Mouse (Mus musculus): ENCODE measurements around the gene Pgs1. TPM values are rescaled to one million over a fixed set of nuclear protein-coding genes. Genes with fewer than 3 reads are reported as not detected.

Pgs1 gene
- total and polyA plus RNA-seq, 3 experiments, result 38.1 to 60.5 (median 50.8) TPM

DNA sequence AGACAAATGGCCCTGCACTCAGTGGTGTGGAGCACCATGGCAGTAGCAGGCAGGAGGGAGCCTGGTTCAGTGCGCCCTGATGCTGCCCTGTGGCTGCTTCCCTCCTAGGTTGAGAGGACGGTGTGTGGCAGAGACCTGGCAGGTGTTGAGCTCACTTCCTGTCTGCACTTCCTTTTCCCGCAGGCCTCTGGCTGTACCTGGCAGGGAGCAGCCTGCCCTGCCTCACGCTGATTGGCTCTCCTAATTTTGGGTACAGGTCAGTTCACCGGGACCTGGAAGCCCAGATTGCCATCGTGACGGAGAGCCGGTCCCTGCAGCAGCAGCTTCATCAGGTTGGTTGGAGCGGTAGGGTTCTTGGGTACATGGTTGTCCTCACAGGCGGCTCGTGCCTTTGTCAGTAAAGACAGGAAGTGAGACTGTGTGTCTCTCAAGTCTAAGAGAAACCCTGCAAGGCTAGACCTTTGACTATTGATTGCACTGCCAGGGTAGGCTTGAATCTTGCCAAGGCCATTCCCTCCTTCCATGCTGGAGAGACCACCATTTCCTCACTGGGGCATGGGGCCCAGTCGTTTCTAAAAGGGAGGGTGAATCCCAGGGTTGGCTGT, 28.4 kb downstream of the Pgs1 start:
- no peak for DNase-seq (ENCODE audit: extremely low read depth)
- Histone ChIP-seq H3K27ac (ENCODE audit: insufficient read depth, low read depth) (0 out of 2 replicates have a peak overlapping the region, but pooled peaks have one; percentile 3), H3K27me3 (replicated peaks) (no peaks in the 10 kb centered on the region), H3K36me3 (replicated peaks in 1 of 2; ENCODE audit: control insufficient read depth in 1 of 2, insufficient read depth in 1 of 2, low read length in 1 of 2) (peaks cover 80 to 98% of the 10 kb centered on the region in 2 experiments), H3K9ac (ENCODE audit: insufficient read depth, low read depth) (no peak overlapping the region), H3K9me3 (replicated peaks; ENCODE audit: low read length) (peaks cover 4% of the 10 kb centered on the region), H3K4me1 (ENCODE audit: control insufficient read depth in 1 of 2, insufficient read depth in 2 of 2) (peaks cover 8 to 48% of the 10 kb centered on the region in 2 experiments), H3K4me3 (replicated peaks in 1 of 3; ENCODE audit: low read depth in 2 of 3, low read length in 2 of 3, poor library complexity in 1 of 3) (no peak overlapping the region), H3K79me2 (replicated peaks; ENCODE audit: control insufficient read depth, extremely low read depth, insufficient read depth, poor library complexity, severe bottlenecking) (peaks cover 18% of the 10 kb centered on the region), H3K4me2 (ENCODE audit: insufficient read depth, low read depth, poor library complexity, severe bottlenecking) (no peak overlapping the region)
- TF ChIP-seq ELF1 (IDR thresholded peaks at IDR 0.05; ENCODE audit: low read depth, low read length), result peak; percentile 22; the same call in 1 of the 2 replicates
- no peak for TF ChIP-seq MAFK (IDR thresholded peaks at IDR 0.05; ENCODE audit: insufficient replicate concordance, low read length)
- in situ Hi-C loops (cut with MboI; ENCODE audit: low pct_ligation_motif_present, low pct_unique_long_range_greater_than_20kb, low sequenced_read_pairs), result loop anchor here (5.0 kb wide), 1 partner anchor 47 kb away; no protein-coding TSS in a partner anchor
- dilution Hi-C loops (cut with MboI; ENCODE audit: extremely low pct_ligation_motif_present, extremely low pct_unique_long_range_greater_than_20kb, low sequenced_read_pairs), result no loop called here

- TF ChIP-seq GABPA (IDR thresholded peaks at IDR 0.05; ENCODE audit: insufficient replicate concordance, low read depth, low read length), result no peak
- no peak for TF ChIP-seq MAX (IDR thresholded peaks at IDR 0.05; ENCODE audit: low read length)
- TF ChIP-seq JUND (conservative IDR thresholded peaks at IDR 0.05; ENCODE audit: low read depth, low read length), result no peak
- no peak for TF ChIP-seq BHLHE40 (IDR thresholded peaks at IDR 0.05; ENCODE audit: low read depth, low read length)
- Histone ChIP-seq H3K27ac (ENCODE audit: insufficient read depth, low read depth) (no peak overlapping the region), H3K9ac (ENCODE audit: insufficient read depth, low read depth) (no peak overlapping the region), H3K4me3 (replicated peaks in 1 of 3; ENCODE audit: low read depth in 2 of 3, low read length in 2 of 3, poor library complexity in 1 of 3) (no peak overlapping the region), H3K36me3 (replicated peaks in 1 of 2; ENCODE audit: control insufficient read depth in 1 of 2, insufficient read depth in 1 of 2, low read length in 1 of 2) (peaks cover 80 to 99% of the 10 kb centered on the region in 2 experiments), H3K4me2 (ENCODE audit: insufficient read depth, low read depth, poor library complexity, severe bottlenecking) (no peak overlapping the region), H3K79me2 (replicated peaks; ENCODE audit: control insufficient read depth, extremely low read depth, insufficient read depth, poor library complexity, severe bottlenecking) (peaks cover 13% of the 10 kb centered on the region; the same call in 1 of the 2 replicates), H3K9me3 (replicated peaks; ENCODE audit: low read length) (peaks cover 4% of the 10 kb centered on the region), H3K27me3 (replicated peaks) (no peaks in the 10 kb centered on the region), H3K4me1 (ENCODE audit: control insufficient read depth in 1 of 2, insufficient read depth in 2 of 2) (peaks cover 8 to 45% of the 10 kb centered on the region in 2 experiments)
- DNase-seq (ENCODE audit: extremely low read depth), result no peak
- in situ Hi-C loops (cut with MboI; ENCODE audit: low pct_ligation_motif_present, low pct_unique_long_range_greater_than_20kb, low sequenced_read_pairs) (no loop called here), dilution Hi-C loops (cut with MboI; ENCODE audit: extremely low pct_ligation_motif_present, extremely low pct_unique_long_range_greater_than_20kb, low sequenced_read_pairs) (no loop called here)
These were observed 29.5 kb downstream of the Pgs1 start for GRCm38 (mm10) chr11:118015381-118016145.

DNA sequence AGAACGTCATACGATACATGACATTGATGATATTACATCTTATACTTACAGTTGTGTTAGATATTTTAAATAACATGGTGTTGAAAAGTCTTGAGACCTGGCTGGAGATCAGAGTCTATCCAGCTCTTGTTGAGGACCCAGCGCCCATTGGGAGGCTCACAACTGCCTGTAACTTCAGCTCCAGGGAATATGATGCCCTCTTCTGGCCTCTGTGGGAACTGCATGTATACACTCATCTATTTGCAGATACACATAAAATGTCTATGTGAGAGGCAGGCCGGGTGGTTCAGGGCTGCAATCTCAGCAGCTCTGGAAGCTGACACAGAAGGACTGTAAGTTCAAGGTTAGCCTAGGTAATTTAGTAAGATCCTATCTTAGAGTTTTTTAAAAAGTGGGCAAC, 32.2 kb downstream of the Pgs1 start:
- Histone ChIP-seq H3K27me3 (replicated peaks) (no peaks in the 10 kb centered on the region), H3K4me1 (ENCODE audit: control insufficient read depth in 1 of 2, insufficient read depth in 2 of 2) (peaks cover 8 to 33% of the 10 kb centered on the region in 2 experiments), H3K9me3 (replicated peaks; ENCODE audit: low read length) (peaks cover 4% of the 10 kb centered on the region), H3K36me3 (replicated peaks in 1 of 2; ENCODE audit: control insufficient read depth in 1 of 2, insufficient read depth in 1 of 2, low read length in 1 of 2) (peaks cover 77 to 99% of the 10 kb centered on the region in 2 experiments), H3K4me2 (ENCODE audit: insufficient read depth, low read depth, poor library complexity, severe bottlenecking) (no peak overlapping the region), H3K27ac (ENCODE audit: insufficient read depth, low read depth) (no peak overlapping the region), H3K79me2 (replicated peaks; ENCODE audit: control insufficient read depth, extremely low read depth, insufficient read depth, poor library complexity, severe bottlenecking) (0 out of 2 replicates have a peak, but pooled peaks cover 4% of the 10 kb centered on the region), H3K4me3 (replicated peaks in 1 of 3; ENCODE audit: low read depth in 2 of 3, low read length in 2 of 3, poor library complexity in 1 of 3) (no peak overlapping the region), H3K9ac (ENCODE audit: insufficient read depth, low read depth) (no peak overlapping the region)
- in situ Hi-C loops (cut with MboI; ENCODE audit: low pct_ligation_motif_present, low pct_unique_long_range_greater_than_20kb, low sequenced_read_pairs), result no loop called here
- peak; percentile 53 for TF ChIP-seq SMC3 (IDR thresholded peaks at IDR 0.05; ENCODE audit: low read depth, low read length)
- TF ChIP-seq CTCF (conservative IDR thresholded peaks at IDR 0.05 in 1 of 2, IDR thresholded peaks at IDR 0.05 in 1 of 2; ENCODE audit: low read depth in 2 of 2, low read length in 2 of 2), result peak; percentile 53 to 61; a peak in 3 of 4 replicates
- TF ChIP-seq E2F4 (IDR thresholded peaks at IDR 0.05; ENCODE audit: insufficient replicate concordance, low read depth, low read length), result no peak
- TF ChIP-seq RAD21 (IDR thresholded peaks at IDR 0.05; ENCODE audit: low read depth, low read length), result peak; percentile 46
- TF ChIP-seq USF2 (conservative IDR thresholded peaks at IDR 0.05; ENCODE audit: low read depth, low read length), result no peak
- dilution Hi-C loops (cut with MboI; ENCODE audit: extremely low pct_ligation_motif_present, extremely low pct_unique_long_range_greater_than_20kb, low sequenced_read_pairs), result no loop called here
- no peak for DNase-seq (ENCODE audit: extremely low read depth)
